Mouse (Mus musculus): Measurements from ENCODE around the gene Josd2. TPM values are rescaled to one million over a fixed set of nuclear protein-coding genes. Genes with fewer than 3 reads are reported as not detected.

The Josd2 gene
- polyA plus RNA-seq, 1 experiment, result 99.2 TPM

- Histone ChIP-seq H3K36me3 (ENCODE audit: control insufficient read depth, insufficient read depth, low read length) (no peaks in the 10 kb centered on the region), H3K27me3 (ENCODE audit: control insufficient read depth, insufficient read depth, low read length) (peaks cover 17% of the 10 kb centered on the region), H3K4me1 (ENCODE audit: control insufficient read depth, insufficient read depth, insufficient read length, low read length) (no peaks in the 10 kb centered on the region), H3K27ac (ENCODE audit: insufficient read depth, low read depth, low read length) (no peak overlapping the region), H3K4me3 (ENCODE audit: low read depth, low read length) (no peak overlapping the region)
- TF ChIP-seq POLR2A (IDR thresholded peaks at IDR 0.05; ENCODE audit: low read depth, low read length) (no peak), CTCF (IDR thresholded peaks at IDR 0.05; ENCODE audit: extremely low read depth, insufficient read length, insufficient replicate concordance, low read depth, low read length) (no peak)
- WGBS, result 0% methylated on average over 1 of the region's 1 CpGs
Measured at GRCm38 (mm10) chr7:44441180-44441579, 26.6 kb upstream of the Josd2 start.

DNA sequence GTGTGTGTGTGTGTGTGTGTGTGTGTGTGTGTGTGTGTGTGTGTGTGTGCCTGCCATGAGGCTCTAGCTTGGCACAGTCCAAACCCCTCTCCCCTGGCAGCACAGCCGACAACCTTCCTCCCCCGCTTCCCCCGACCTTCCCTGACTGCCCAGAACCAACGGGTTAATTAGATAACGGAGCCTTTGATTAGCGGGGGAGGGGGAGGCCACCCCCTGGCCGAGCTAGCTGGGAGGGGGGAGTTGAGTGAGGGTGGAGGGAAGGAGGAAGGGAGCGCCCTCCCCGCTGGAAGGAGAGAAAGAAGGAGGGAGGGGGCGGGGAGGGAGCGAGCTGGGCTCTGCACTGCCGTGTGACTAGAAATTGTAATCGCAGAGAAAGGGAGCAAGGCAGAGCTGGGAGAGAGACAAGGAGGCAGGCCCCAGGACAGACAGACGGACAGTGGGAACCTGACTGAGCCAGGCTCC is 26.1 kb upstream of the Josd2 start:
- WGBS, result 2% methylated on average over 14 of the region's 14 CpGs
- H3K4me3 ChIP-seq (ENCODE audit: low read depth, low read length), result no peak overlapping the region

GRCm38 (mm10) chr7:44442407-44442821 is 25.4 kb upstream of the Josd2 start:
- TF ChIP-seq POLR2A (IDR thresholded peaks at IDR 0.05; ENCODE audit: low read depth, low read length) (no peak), CTCF (IDR thresholded peaks at IDR 0.05; ENCODE audit: extremely low read depth, insufficient read length, insufficient replicate concordance, low read depth, low read length) (no peak)
- Histone ChIP-seq H3K27me3 (ENCODE audit: control insufficient read depth, insufficient read depth, low read length) (peaks cover 17% of the 10 kb centered on the region), H3K36me3 (ENCODE audit: control insufficient read depth, insufficient read depth, low read length) (no peaks in the 10 kb centered on the region), H3K27ac (ENCODE audit: insufficient read depth, low read depth, low read length) (no peak overlapping the region), H3K4me1 (ENCODE audit: control insufficient read depth, insufficient read depth, insufficient read length, low read length) (no peaks in the 10 kb centered on the region), H3K4me3 (ENCODE audit: low read depth, low read length) (no peak overlapping the region)
- WGBS, result 3% methylated on average over 14 of the region's 14 CpGs

More for the DNA sequence above, 26.1 kb upstream of the Josd2 start:
- H3K27ac ChIP-seq (ENCODE audit: insufficient read depth, low read depth, low read length), result no peak overlapping the region
- no peaks in the 10 kb centered on the region for H3K36me3 ChIP-seq (ENCODE audit: control insufficient read depth, insufficient read depth, low read length)
- H3K4me1 ChIP-seq (ENCODE audit: control insufficient read depth, insufficient read depth, insufficient read length, low read length), result no peaks in the 10 kb centered on the region
- TF ChIP-seq CTCF (IDR thresholded peaks at IDR 0.05; ENCODE audit: extremely low read depth, insufficient read length, insufficient replicate concordance, low read depth, low read length) (no peak), POLR2A (IDR thresholded peaks at IDR 0.05; ENCODE audit: low read depth, low read length) (no peak)
- peaks cover 17% of the 10 kb centered on the region for H3K27me3 ChIP-seq (ENCODE audit: control insufficient read depth, insufficient read depth, low read length)

DNA sequence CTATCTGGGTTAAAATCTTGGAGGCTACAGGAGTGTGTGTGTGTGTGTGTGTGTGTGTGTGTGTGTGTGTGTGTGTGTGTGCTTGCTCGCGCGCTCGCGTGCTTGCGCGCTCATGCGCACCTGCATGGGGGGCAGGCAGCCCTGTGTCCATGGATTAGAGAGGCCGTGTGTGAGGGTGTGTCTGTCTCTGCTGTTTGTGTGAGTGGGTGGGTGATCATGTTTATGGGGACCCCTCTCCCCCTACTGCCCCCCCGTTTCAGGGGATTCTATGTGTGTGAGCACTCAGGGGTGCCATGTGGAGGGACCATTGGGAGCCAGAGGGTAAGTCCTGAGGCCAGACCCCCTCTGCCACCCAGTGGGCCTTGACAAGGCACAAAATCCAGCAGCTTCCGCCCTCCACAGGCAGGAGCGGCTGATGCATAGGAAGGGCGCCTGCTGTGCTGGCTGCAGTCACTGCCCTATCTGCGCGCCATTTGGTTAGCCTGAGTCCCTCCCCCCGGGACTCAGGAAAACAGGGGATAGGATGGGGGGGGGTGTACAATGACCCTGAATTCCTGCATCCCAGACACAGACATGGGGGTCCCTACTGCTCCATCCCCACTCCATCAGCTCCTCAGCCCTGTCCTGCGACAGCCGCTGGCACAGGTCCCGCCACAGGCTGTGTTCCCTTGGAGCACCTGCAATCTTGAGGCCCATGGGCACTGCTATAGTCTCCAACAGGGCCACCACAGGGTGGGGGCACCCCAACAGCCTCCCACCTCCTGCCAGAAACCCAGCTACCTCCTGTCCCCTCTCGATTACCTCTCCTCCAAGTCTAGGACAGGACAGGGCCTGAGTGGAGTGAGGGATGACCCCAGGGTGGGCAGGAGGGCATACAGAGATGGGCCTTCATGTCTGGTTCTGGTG is 24.3 kb upstream of the Josd2 start:
- no peak for TF ChIP-seq CTCF (IDR thresholded peaks at IDR 0.05; ENCODE audit: extremely low read depth, insufficient read length, insufficient replicate concordance, low read depth, low read length)
- no peak for TF ChIP-seq POLR2A (IDR thresholded peaks at IDR 0.05; ENCODE audit: low read depth, low read length)
- H3K36me3 ChIP-seq (ENCODE audit: control insufficient read depth, insufficient read depth, low read length), result no peaks in the 10 kb centered on the region
- H3K4me1 ChIP-seq (ENCODE audit: control insufficient read depth, insufficient read depth, insufficient read length, low read length), result no peaks in the 10 kb centered on the region
- WGBS, result 12% methylated on average over 20 of the region's 20 CpGs
- peaks cover 17% of the 10 kb centered on the region for H3K27me3 ChIP-seq (ENCODE audit: control insufficient read depth, insufficient read depth, low read length)
- H3K27ac ChIP-seq (ENCODE audit: insufficient read depth, low read depth, low read length), result no peak overlapping the region
- no peak overlapping the region for H3K4me3 ChIP-seq (ENCODE audit: low read depth, low read length)

DNA sequence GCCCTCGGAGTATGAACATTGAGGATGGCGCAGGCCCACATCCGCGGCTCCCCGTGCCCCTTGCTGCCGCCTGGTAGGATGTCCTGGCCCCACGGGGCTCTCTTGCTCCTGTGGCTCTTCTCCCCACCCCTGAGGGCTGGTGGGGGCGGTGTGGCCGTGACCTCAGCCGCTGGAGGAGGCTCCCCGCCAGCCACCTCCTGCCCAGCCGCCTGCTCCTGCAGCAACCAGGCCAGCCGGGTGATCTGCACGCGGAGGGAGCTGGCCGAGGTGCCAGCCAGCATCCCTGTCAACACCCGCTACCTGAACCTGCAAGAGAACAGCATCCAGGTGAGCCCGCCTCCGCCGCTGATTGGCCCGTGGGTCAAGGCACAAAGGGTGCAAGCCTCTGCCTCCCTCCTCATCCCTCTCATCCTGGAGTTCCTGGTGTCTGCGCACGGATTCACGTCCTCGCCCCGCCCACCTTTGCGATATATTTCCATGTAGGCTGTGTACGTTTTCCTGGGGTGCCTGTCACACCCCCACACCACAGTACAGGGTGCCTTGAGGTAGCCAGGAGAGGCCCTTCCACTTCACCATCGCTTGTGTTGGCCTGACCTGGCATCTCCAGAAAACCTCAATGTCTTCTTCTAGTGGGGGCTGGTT is 22.8 kb upstream of the Josd2 start:
- no peaks in the 10 kb centered on the region for H3K4me1 ChIP-seq (ENCODE audit: control insufficient read depth, insufficient read depth, insufficient read length, low read length)
- H3K36me3 ChIP-seq (ENCODE audit: control insufficient read depth, insufficient read depth, low read length), result no peaks in the 10 kb centered on the region
- H3K27me3 ChIP-seq (ENCODE audit: control insufficient read depth, insufficient read depth, low read length), result peaks cover 17% of the 10 kb centered on the region
- no peak overlapping the region for H3K4me3 ChIP-seq (ENCODE audit: low read depth, low read length)
- WGBS, result 7% methylated on average over 28 of the region's 29 CpGs
- no peak for TF ChIP-seq POLR2A (IDR thresholded peaks at IDR 0.05; ENCODE audit: low read depth, low read length)
- no peak for TF ChIP-seq CTCF (IDR thresholded peaks at IDR 0.05; ENCODE audit: extremely low read depth, insufficient read length, insufficient replicate concordance, low read depth, low read length)
- no peak overlapping the region for H3K27ac ChIP-seq (ENCODE audit: insufficient read depth, low read depth, low read length)

- no peak overlapping the region for H3K27ac ChIP-seq (ENCODE audit: insufficient read depth, low read depth, low read length)
- no peaks in the 10 kb centered on the region for H3K4me1 ChIP-seq (ENCODE audit: control insufficient read depth, insufficient read depth, insufficient read length, low read length)
- WGBS, result 10% methylated on average over 7 of the region's 7 CpGs
- TF ChIP-seq POLR2A (IDR thresholded peaks at IDR 0.05; ENCODE audit: low read depth, low read length) (no peak), CTCF (IDR thresholded peaks at IDR 0.05; ENCODE audit: extremely low read depth, insufficient read length, insufficient replicate concordance, low read depth, low read length) (no peak)
- peaks cover 17% of the 10 kb centered on the region for H3K27me3 ChIP-seq (ENCODE audit: control insufficient read depth, insufficient read depth, low read length)
- H3K36me3 ChIP-seq (ENCODE audit: control insufficient read depth, insufficient read depth, low read length), result no peaks in the 10 kb centered on the region
- H3K4me3 ChIP-seq (ENCODE audit: low read depth, low read length), result no peak overlapping the region
Measured at GRCm38 (mm10) chr7:44445528-44445923, 22.3 kb upstream of the Josd2 start.
